Mouse (Mus musculus): ENCODE measurements around the gene Gipc3. TPM values are rescaled to one million over a fixed set of nuclear protein-coding genes. Genes with fewer than 3 reads are reported as not detected.

Gene Gipc3
- total and polyA plus RNA-seq, 2 experiments from 2014 or later = 0.16 TPM; not detected in 1

- H3K9ac ChIP-seq (replicated peaks; ENCODE audit: low read length) = no peak overlapping the region
- DNase-seq (ENCODE audit: low spot score) = no peak
- TF ChIP-seq CTCF (IDR thresholded peaks at IDR 0.05; ENCODE audit: low read depth) = no peak
These were observed 36.8 kb upstream of the Gipc3 start for GRCm38 (mm10) chr10:81379809-81380378.

GRCm38 (mm10) chr10:81379183-81379553, 36.1 kb upstream of the Gipc3 start:
- DNase-seq (ENCODE audit: low spot score) (no peak), ATAC-seq (no peak)
- Histone ChIP-seq H3K36me3 (ENCODE audit: insufficient read depth, low read length) (no peaks in the 10 kb centered on the region), H3K27ac (0 out of 2 replicates have a peak overlapping the region, but pooled peaks have one; percentile 22), H3K4me1 (ENCODE audit: insufficient read depth, low read length) (peaks cover 12% of the 10 kb centered on the region), H3K9me3 (ENCODE audit: low read length) (no peaks in the 10 kb centered on the region), H3K9ac (replicated peaks; ENCODE audit: low read length) (no peak overlapping the region; the same call in 1 of the 2 replicates), H3K4me3 (ENCODE audit: low read length) (peak overlapping the region; percentile 84), H3K4me2 (ENCODE audit: low read depth, low read length) (peak overlapping the region; percentile 94), H3K27me3 (ENCODE audit: insufficient read depth, low read length) (no peaks in the 10 kb centered on the region)
- WGBS = 60% methylated on average over 3 of the region's 3 CpGs
- no peak for TF ChIP-seq CTCF (IDR thresholded peaks at IDR 0.05; ENCODE audit: low read depth)

More at GRCm38 (mm10) chr10:81379809-81380378, 36.8 kb upstream of the Gipc3 start:
- H3K27me3 ChIP-seq (ENCODE audit: insufficient read depth, low read length) = no peaks in the 10 kb centered on the region
- H3K4me3 ChIP-seq (ENCODE audit: low read length) = no peak overlapping the region
- no peaks in the 10 kb centered on the region for H3K9me3 ChIP-seq (ENCODE audit: low read length)
- no peak for ATAC-seq
- no peaks in the 10 kb centered on the region for H3K36me3 ChIP-seq (ENCODE audit: insufficient read depth, low read length)
- 89% methylated on average over 6 of the region's 6 CpGs for WGBS
- H3K27ac ChIP-seq = no peak overlapping the region
- no peak overlapping the region for H3K4me2 ChIP-seq (ENCODE audit: low read depth, low read length)
- peaks cover 12% of the 10 kb centered on the region for H3K4me1 ChIP-seq (ENCODE audit: insufficient read depth, low read length)

- Histone ChIP-seq H3K4me3 (ENCODE audit: low read length) (peak overlapping the region; percentile 84), H3K4me1 (ENCODE audit: insufficient read depth, low read length) (peaks cover 12% of the 10 kb centered on the region), H3K27me3 (ENCODE audit: insufficient read depth, low read length) (no peaks in the 10 kb centered on the region), H3K9me3 (ENCODE audit: low read length) (no peaks in the 10 kb centered on the region), H3K36me3 (ENCODE audit: insufficient read depth, low read length) (no peaks in the 10 kb centered on the region), H3K4me2 (ENCODE audit: low read depth, low read length) (peak overlapping the region; percentile 94), H3K27ac (peak overlapping the region; percentile 85; the same call in 1 of the 2 replicates), H3K9ac (replicated peaks; ENCODE audit: low read length) (peak overlapping the region; percentile 89)
- ATAC-seq (peak; percentile 98), DNase-seq (ENCODE audit: low spot score) (peak; percentile 100)
- under 1% methylated on average over 46 of the region's 46 CpGs for WGBS
- TF ChIP-seq CTCF (IDR thresholded peaks at IDR 0.05; ENCODE audit: low read depth) = no peak; the same call in 1 of the 2 replicates
These were observed 35.6 kb upstream of the Gipc3 start for GRCm38 (mm10) chr10:81378553-81379182.

- no peaks in the 10 kb centered on the region for H3K27me3 ChIP-seq (ENCODE audit: insufficient read depth, low read length)
- peaks cover 12% of the 10 kb centered on the region for H3K4me1 ChIP-seq (ENCODE audit: insufficient read depth, low read length)
- under 1% methylated on average over 46 of the region's 59 CpGs for WGBS
- H3K4me3 ChIP-seq (ENCODE audit: low read length) = peak within 1 kb of the TSS; percentile 84
- DNase-seq (ENCODE audit: low spot score) (no peak), ATAC-seq (peak; percentile 27)
- peak within 1 kb of the TSS; percentile 89 for H3K9ac ChIP-seq (replicated peaks; ENCODE audit: low read length)
- H3K36me3 ChIP-seq (ENCODE audit: insufficient read depth, low read length) = no peaks in the 10 kb centered on the region
- H3K4me2 ChIP-seq (ENCODE audit: low read depth, low read length) = peak within 1 kb of the TSS; percentile 94
- peak within 1 kb of the TSS; percentile 85 for H3K27ac ChIP-seq
- no peaks in the 10 kb centered on the region for H3K9me3 ChIP-seq (ENCODE audit: low read length)
- no peak for TF ChIP-seq CTCF (IDR thresholded peaks at IDR 0.05; ENCODE audit: low read depth)
These were observed 34.9 kb upstream of the Gipc3 start, which contains the start of gene Fzr1 for GRCm38 (mm10) chr10:81377793-81378552. Gene Fzr1, minus strand, starts transcription at chr10:81378516.

- H3K9ac ChIP-seq (replicated peaks; ENCODE audit: low read length) = peak overlapping the region; percentile 89
- peak overlapping the region; percentile 85; the same call in 1 of the 2 replicates for H3K27ac ChIP-seq
- no peaks in the 10 kb centered on the region for H3K36me3 ChIP-seq (ENCODE audit: insufficient read depth, low read length)
- H3K4me2 ChIP-seq (ENCODE audit: low read depth, low read length) = peak overlapping the region; percentile 94
- ATAC-seq (no peak), DNase-seq (ENCODE audit: low spot score) (no peak)
- 48% methylated on average over 2 of the region's 2 CpGs for WGBS
- no peak for TF ChIP-seq CTCF (IDR thresholded peaks at IDR 0.05; ENCODE audit: low read depth)
- peak overlapping the region; percentile 84 for H3K4me3 ChIP-seq (ENCODE audit: low read length)
- peaks cover 12% of the 10 kb centered on the region for H3K4me1 ChIP-seq (ENCODE audit: insufficient read depth, low read length)
- H3K9me3 ChIP-seq (ENCODE audit: low read length) = no peaks in the 10 kb centered on the region
- no peaks in the 10 kb centered on the region for H3K27me3 ChIP-seq (ENCODE audit: insufficient read depth, low read length)
These were observed 34.2 kb upstream of the Gipc3 start for GRCm38 (mm10) chr10:81377362-81377664.

GRCm38 (mm10) chr10:81376561-81377361, 33.7 kb upstream of the Gipc3 start:
- DNase-seq (ENCODE audit: low spot score) = no peak
- no peaks in the 10 kb centered on the region for H3K36me3 ChIP-seq (ENCODE audit: insufficient read depth, low read length)
- ATAC-seq = no peak
- H3K27me3 ChIP-seq (ENCODE audit: insufficient read depth, low read length) = no peaks in the 10 kb centered on the region
- peak overlapping the region; percentile 89 for H3K9ac ChIP-seq (replicated peaks; ENCODE audit: low read length)
- peak overlapping the region; percentile 94 for H3K4me2 ChIP-seq (ENCODE audit: low read depth, low read length)
- no peaks in the 10 kb centered on the region for H3K9me3 ChIP-seq (ENCODE audit: low read length)
- TF ChIP-seq CTCF (IDR thresholded peaks at IDR 0.05; ENCODE audit: low read depth) = peak; percentile 15; the same call in 1 of the 2 replicates
- WGBS = 47% methylated on average over 6 of the region's 6 CpGs
- H3K4me1 ChIP-seq (ENCODE audit: insufficient read depth, low read length) = peaks cover 12% of the 10 kb centered on the region
- H3K27ac ChIP-seq = no peak overlapping the region
- H3K4me3 ChIP-seq (ENCODE audit: low read length) = peak overlapping the region; percentile 84

Data from hindbrain, postnatal 0 days (tissue).